Mouse (Mus musculus) heart, embryonic 13.5 days (tissue): ENCODE measurements at regions not wholly inside any gene's neighbourhood (a gene's known extent, or its start where the extent isn't known, plus 50 kb on each side); places are given as distances from the start of the nearest gene placed in this dataset.

Experiments used
- ATAC-seq: fragments of 200-750 bp; cut with Nextera tagmentation; 2 replicates; pipeline ENCODE4 v1.8.0; 2017; ENCODE audit warnings: moderate TSS enrichment; ENCODE audit not compliant: insufficient number of reproducible peaks, low FRiP score, low TSS enrichment; ENCODE audit errors: extremely low read depth
- H3K27ac ChIP-seq: fragments of 300-500 bp; sonication (generic); replicated peaks from 2 replicates; pipeline ENCODE4 v1.5.1; 2015; ENCODE audit warnings: moderate library complexity, mild to moderate bottlenecking, inconsistent platforms
- H3K27me3 ChIP-seq: fragments of 300-500 bp; sonication (generic); replicated peaks from 2 replicates; pipeline ENCODE4 v1.6.1; 2015; ENCODE audit warnings: mild to moderate bottlenecking, inconsistent platforms
- H3K36me3 ChIP-seq: fragments of 300-500 bp; sonication (generic); 2 replicates; pipeline ENCODE4 v1.6.1; 2015; ENCODE audit warnings: mild to moderate bottlenecking, inconsistent platforms
- H3K4me1 ChIP-seq: fragments of 300-500 bp; sonication (generic); 2 replicates; pipeline ENCODE4 v1.6.1; 2015; ENCODE audit warnings: inconsistent platforms
- H3K4me2 ChIP-seq: fragments of 300-500 bp; sonication (generic); 2 replicates; pipeline ENCODE4 v1.6.1; 2015; ENCODE audit warnings: inconsistent platforms, mild to moderate bottlenecking, moderate library complexity
- H3K4me3 ChIP-seq: fragments of 300-500 bp; sonication (generic); 2 replicates; pipeline ENCODE4 v1.5.1; 2015; ENCODE audit warnings: moderate library complexity, mild to moderate bottlenecking, inconsistent platforms
- H3K9ac ChIP-seq: fragments of 300-500 bp; sonication (generic); 2 replicates; pipeline ENCODE4 v1.6.1; 2015; ENCODE audit warnings: inconsistent platforms, mild to moderate bottlenecking, moderate library complexity
- H3K9me3 ChIP-seq: fragments of 300-500 bp; sonication (generic); 2 replicates; pipeline ENCODE4 v1.6.1; 2016; ENCODE audit warnings: inconsistent platforms
- WGBS: fragments of 180-500 bp; shearing (Covaris S2); methylation state at CpG from one replicate; pipeline ENCODE4 v1.1.7; 2015; ENCODE audit warnings: mixed read lengths; 5-methylcytosine and 5-hydroxymethylcytosine counted together

DNA sequence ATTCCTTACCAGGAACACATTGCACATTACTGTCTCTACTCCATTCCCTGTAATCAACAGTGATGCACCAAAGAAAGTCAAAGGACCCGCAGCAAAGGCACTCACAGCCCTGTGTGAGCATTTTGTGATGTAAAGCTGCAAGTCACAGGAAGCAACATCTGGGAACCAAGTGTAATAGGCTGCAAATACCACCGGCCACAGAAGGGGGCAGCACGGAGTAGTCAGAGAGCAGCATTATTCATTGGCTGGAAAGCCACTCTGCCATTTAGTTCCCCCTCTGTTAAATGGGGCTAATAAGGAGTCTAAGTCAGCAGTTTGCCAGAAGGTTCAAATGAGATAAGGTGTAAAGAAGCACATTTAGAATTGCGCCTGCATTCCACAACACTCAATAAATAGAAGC, 231.0 kb downstream of the Hs3st3b1 start:
- H3K27ac ChIP-seq, result no peak overlapping the region
- ATAC-seq, result no peak
- H3K4me2 ChIP-seq, result no peak overlapping the region
- no peaks in the 10 kb centered on the region for H3K9me3 ChIP-seq
- 0 out of 2 replicates have a peak, but pooled peaks cover 3% of the 10 kb centered on the region for H3K27me3 ChIP-seq
- no peak overlapping the region for H3K9ac ChIP-seq
- no peak overlapping the region for H3K4me3 ChIP-seq
- WGBS, result 47% methylated on average over 4 of the region's 4 CpGs
- H3K4me1 ChIP-seq, result no peaks in the 10 kb centered on the region
- no peaks in the 10 kb centered on the region for H3K36me3 ChIP-seq

DNA sequence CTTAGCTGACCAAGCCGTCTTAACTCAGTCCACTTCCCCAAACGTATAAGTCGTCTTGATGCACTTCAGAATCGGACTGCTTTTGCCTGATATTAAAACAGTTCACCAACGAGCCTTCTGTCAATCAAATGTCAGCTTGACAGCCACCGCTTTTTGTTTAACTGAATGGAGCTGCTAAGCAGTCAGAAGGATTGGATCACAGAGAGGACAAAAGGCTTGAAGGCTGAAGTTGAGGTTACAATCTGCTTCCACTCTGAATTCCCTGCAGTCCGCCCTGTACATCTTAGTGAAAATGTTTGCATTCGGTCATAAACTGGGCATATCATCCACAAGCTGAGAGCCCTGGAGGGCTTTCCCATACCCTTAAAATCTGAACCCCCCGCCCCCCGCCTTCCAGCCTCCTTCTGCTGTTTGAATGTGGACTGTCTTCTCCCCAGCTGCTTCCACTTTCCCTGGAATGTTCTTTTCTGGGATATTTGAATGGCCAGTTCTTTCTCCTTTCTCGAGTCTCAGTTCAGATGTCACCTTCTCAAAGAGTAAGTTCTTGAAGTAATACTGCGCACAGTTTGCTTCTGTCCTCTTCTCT, 217.0 kb downstream of the Hs3st3b1 start:
- Histone ChIP-seq H3K27me3 (0 out of 2 replicates have a peak, but pooled peaks cover 7% of the 10 kb centered on the region), H3K36me3 (no peaks in the 10 kb centered on the region), H3K4me3 (no peak overlapping the region), H3K4me1 (peaks cover 22% of the 10 kb centered on the region), H3K9me3 (no peaks in the 10 kb centered on the region), H3K9ac (no peak overlapping the region), H3K27ac (no peak overlapping the region), H3K4me2 (no peak overlapping the region)
- ATAC-seq, result no peak
- 78% methylated on average over 12 of the region's 12 CpGs for WGBS

GRCm38 (mm10) chr11:63706057-63706456, 216.0 kb downstream of the Hs3st3b1 start:
- 0 out of 2 replicates have a peak, but pooled peaks cover 7% of the 10 kb centered on the region for H3K27me3 ChIP-seq
- no peak for ATAC-seq
- no peaks in the 10 kb centered on the region for H3K9me3 ChIP-seq
- WGBS, result 56% methylated on average over 8 of the region's 8 CpGs
- H3K9ac ChIP-seq, result no peak overlapping the region
- no peak overlapping the region for H3K27ac ChIP-seq
- peaks cover 22% of the 10 kb centered on the region for H3K4me1 ChIP-seq
- H3K4me3 ChIP-seq, result no peak overlapping the region
- H3K4me2 ChIP-seq, result no peak overlapping the region
- no peaks in the 10 kb centered on the region for H3K36me3 ChIP-seq

GRCm38 (mm10) chr11:63707093-63707492, 215.0 kb downstream of the Hs3st3b1 start:
- Histone ChIP-seq H3K9me3 (no peaks in the 10 kb centered on the region), H3K4me3 (no peak overlapping the region), H3K4me1 (peaks cover 20% of the 10 kb centered on the region), H3K27ac (no peak overlapping the region), H3K9ac (no peak overlapping the region), H3K4me2 (no peak overlapping the region), H3K27me3 (0 out of 2 replicates have a peak, but pooled peaks cover 7% of the 10 kb centered on the region), H3K36me3 (no peaks in the 10 kb centered on the region)
- WGBS, result 58% methylated on average over 5 of the region's 5 CpGs
- no peak for ATAC-seq

- Histone ChIP-seq H3K4me3 (no peak overlapping the region), H3K9me3 (no peaks in the 10 kb centered on the region), H3K36me3 (no peaks in the 10 kb centered on the region), H3K27ac (no peak overlapping the region), H3K27me3 (0 out of 2 replicates have a peak, but pooled peaks cover 7% of the 10 kb centered on the region), H3K4me2 (no peak overlapping the region), H3K4me1 (peaks cover 20% of the 10 kb centered on the region), H3K9ac (no peak overlapping the region)
- 39% methylated on average over 4 of the region's 4 CpGs for WGBS
- ATAC-seq, result no peak
These were observed 213.7 kb downstream of the Hs3st3b1 start for GRCm38 (mm10) chr11:63708412-63708811.

DNA sequence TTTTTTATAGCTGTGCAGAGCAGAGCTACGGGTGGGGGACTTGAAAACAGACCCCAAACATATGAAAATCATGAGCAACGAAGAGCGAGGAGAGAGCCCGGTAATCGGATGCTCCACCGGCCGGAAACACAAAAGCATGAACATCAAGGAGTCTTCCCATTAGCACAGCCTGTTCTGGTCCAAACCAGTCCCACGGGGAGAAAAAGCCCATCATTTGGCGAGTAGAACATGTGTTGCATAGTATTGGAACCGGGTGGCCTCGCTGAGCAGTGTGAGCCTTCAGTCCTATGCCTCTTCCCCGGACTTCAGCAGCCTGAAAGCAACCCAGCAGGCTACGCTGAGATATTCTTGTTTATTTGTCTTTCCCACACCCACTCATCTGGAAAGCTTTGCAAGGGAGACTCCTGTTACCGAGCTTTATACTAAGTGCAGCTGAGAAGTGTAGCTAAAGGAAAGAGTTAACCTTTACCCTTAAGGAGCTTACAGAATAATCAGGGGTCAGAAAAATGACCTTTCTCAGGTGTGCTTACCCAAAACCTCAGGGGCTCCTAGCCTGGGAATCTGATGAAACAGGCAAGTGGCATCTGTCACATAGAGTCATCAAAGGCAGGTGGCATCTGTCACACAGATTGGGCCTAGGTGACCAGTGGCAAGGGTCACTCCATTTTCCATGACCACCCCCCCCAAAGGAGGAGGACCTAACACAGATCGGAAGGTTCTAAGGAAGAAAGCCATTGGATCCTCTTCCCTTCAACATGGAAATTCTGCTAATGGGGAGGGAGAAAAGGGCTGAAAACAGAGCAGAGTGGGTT, 209.8 kb downstream of the Hs3st3b1 start:
- ATAC-seq, result no peak

DNA sequence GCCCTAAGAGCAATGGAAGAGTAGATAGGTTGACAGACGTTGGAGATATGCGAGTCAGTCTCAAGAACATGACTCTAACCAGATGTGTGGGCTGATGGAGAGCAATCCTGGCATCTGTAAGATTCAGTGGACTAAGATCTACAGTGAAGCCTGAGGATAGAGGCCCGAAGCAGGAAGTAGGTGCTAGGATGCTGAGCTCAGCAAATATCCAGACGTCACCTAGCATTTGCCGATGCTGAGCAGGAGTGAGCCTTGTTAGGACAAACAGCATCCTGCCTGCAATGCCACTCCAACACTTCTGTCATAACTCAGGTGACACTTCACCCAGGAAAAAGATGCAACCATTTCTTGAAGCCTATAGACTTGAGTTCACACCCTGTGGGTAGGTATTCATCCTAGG, 199.8 kb downstream of the Hs3st3b1 start:
- Histone ChIP-seq H3K36me3 (no peaks in the 10 kb centered on the region), H3K4me1 (no peaks in the 10 kb centered on the region), H3K4me3 (no peak overlapping the region), H3K9ac (no peak overlapping the region), H3K9me3 (0 out of 2 replicates have a peak, but pooled peaks cover 3% of the 10 kb centered on the region), H3K27me3 (no peaks in the 10 kb centered on the region), H3K27ac (no peak overlapping the region), H3K4me2 (no peak overlapping the region)
- 75% methylated on average over 5 of the region's 5 CpGs for WGBS
- ATAC-seq, result no peak

More for the DNA sequence above, 209.8 kb downstream of the Hs3st3b1 start:
- H3K27ac ChIP-seq, result no peak overlapping the region
- H3K9ac ChIP-seq, result no peak overlapping the region
- H3K27me3 ChIP-seq, result no peaks in the 10 kb centered on the region
- no peaks in the 10 kb centered on the region for H3K36me3 ChIP-seq
- no peaks in the 10 kb centered on the region for H3K9me3 ChIP-seq
- WGBS, result 60% methylated on average over 15 of the region's 15 CpGs
- H3K4me2 ChIP-seq, result no peak overlapping the region
- no peak overlapping the region for H3K4me3 ChIP-seq
- peaks cover 10% of the 10 kb centered on the region for H3K4me1 ChIP-seq

GRCm38 (mm10) chr11:63730880-63731279, 191.2 kb downstream of the Hs3st3b1 start:
- WGBS, result 64% methylated on average over 9 of the region's 9 CpGs
- Histone ChIP-seq H3K9me3 (no peaks in the 10 kb centered on the region), H3K9ac (no peak overlapping the region), H3K27ac (no peak overlapping the region), H3K36me3 (no peaks in the 10 kb centered on the region), H3K4me2 (no peak overlapping the region), H3K27me3 (no peaks in the 10 kb centered on the region), H3K4me3 (no peak overlapping the region), H3K4me1 (no peaks in the 10 kb centered on the region; the same call in 1 of the 2 replicates)
- no peak for ATAC-seq

GRCm38 (mm10) chr11:63753260-63753659, 168.8 kb downstream of the Hs3st3b1 start:
- H3K27me3 ChIP-seq, result 0 out of 2 replicates have a peak, but pooled peaks cover 3% of the 10 kb centered on the region
- no peaks in the 10 kb centered on the region for H3K9me3 ChIP-seq
- no peak overlapping the region for H3K4me2 ChIP-seq
- no peaks in the 10 kb centered on the region for H3K36me3 ChIP-seq
- 72% methylated on average over 5 of the region's 5 CpGs for WGBS
- no peak for ATAC-seq
- no peak overlapping the region for H3K9ac ChIP-seq
- H3K4me1 ChIP-seq, result peaks cover 12% of the 10 kb centered on the region
- H3K27ac ChIP-seq, result no peak overlapping the region
- no peak overlapping the region for H3K4me3 ChIP-seq

GRCm38 (mm10) chr11:63754826-63755225, 167.3 kb downstream of the Hs3st3b1 start:
- H3K27me3 ChIP-seq, result 0 out of 2 replicates have a peak, but pooled peaks cover 3% of the 10 kb centered on the region
- H3K27ac ChIP-seq, result no peak overlapping the region
- H3K9me3 ChIP-seq, result no peaks in the 10 kb centered on the region
- H3K9ac ChIP-seq, result no peak overlapping the region
- no peak overlapping the region for H3K4me3 ChIP-seq
- peaks cover 12% of the 10 kb centered on the region for H3K4me1 ChIP-seq
- no peak overlapping the region for H3K4me2 ChIP-seq
- 64% methylated on average over 3 of the region's 3 CpGs for WGBS
- no peak for ATAC-seq
- no peaks in the 10 kb centered on the region for H3K36me3 ChIP-seq

DNA sequence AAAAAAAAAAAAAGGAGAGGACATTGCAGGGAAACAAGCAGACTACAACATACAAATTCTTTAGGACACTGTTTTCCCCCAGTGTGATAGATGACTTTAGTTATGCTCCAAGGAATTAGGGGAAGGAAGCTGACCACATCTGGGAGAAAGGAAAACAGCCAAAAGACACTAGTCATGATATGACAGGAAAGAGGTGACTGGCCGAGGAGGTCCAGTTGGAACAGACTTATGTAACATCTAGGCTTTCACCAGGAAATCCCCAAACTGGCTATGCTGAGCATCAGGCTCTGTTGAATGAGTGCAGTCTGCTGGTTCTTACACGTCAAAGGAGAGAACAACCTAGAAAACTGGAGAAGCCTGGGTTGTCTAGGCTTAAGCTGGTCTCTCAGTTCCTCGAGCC, 163.8 kb downstream of the Hs3st3b1 start:
- Histone ChIP-seq H3K9me3 (no peaks in the 10 kb centered on the region), H3K4me2 (no peak overlapping the region), H3K36me3 (no peaks in the 10 kb centered on the region), H3K27me3 (0 out of 2 replicates have a peak, but pooled peaks cover 3% of the 10 kb centered on the region), H3K4me3 (no peak overlapping the region), H3K4me1 (no peaks in the 10 kb centered on the region), H3K9ac (no peak overlapping the region), H3K27ac (no peak overlapping the region)
- 68% methylated on average over 3 of the region's 3 CpGs for WGBS
- ATAC-seq, result no peak
